Mouse (Mus musculus): Measurements from ENCODE around the gene Ly6g6d.
"Not testable (repeated sequence)": the region's sequence is repeated elsewhere in the genome, so short reads cannot be mapped to it uniquely, and the experiment has no call there.

The Ly6g6d gene

DNA sequence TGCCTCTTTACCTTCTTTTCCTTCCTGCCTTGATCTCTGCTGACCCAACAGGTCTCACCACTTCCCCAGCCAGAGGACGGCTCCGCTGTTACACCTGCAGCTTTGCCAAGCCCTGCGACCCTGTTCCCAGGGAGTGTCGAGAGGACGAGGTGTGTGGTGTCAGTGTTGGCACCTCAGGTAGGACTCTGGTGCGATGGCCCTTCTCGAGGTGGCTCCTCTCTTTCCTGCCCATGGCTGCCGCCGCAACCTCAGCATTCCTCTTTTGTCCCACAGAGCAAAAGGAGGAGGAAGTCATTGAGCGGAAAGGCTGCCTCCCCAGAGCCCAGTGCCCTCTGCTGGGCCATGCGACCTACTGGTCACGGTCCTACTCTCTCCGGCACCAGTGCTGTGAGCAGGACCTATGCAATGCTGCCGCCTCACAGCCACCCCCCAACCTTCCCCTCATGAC is at the start of gene Ly6g6d:
TSS of gene Ly6g6d (minus strand) at position 280 of the 448 bp plus-strand sequence.
- DNase-seq (ENCODE audit: extremely low read depth, low read depth, low spot score), result no peak

DNA sequence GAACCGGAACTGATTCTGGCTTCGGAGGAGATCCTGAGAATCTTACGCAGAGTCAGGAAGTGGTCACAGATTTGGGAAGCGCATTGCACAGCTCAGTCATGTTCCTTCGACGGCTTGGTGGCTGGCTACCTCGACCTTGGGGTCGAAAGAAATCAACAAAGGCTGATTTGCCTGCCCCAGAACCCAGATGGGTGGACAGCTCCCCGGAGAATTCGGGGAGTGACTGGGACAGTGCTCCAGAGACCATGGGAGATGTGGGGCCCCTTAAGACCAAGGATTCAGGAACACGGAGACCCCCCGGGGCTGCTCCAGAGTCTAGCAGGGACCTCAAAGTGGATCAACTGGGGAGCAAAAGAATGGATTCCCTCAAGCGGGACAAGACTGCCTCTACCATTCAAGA is 49.2 kb upstream of the Ly6g6d start:
- DNase-seq (ENCODE audit: extremely low read depth, low read depth, low spot score), result no peak

DNA sequence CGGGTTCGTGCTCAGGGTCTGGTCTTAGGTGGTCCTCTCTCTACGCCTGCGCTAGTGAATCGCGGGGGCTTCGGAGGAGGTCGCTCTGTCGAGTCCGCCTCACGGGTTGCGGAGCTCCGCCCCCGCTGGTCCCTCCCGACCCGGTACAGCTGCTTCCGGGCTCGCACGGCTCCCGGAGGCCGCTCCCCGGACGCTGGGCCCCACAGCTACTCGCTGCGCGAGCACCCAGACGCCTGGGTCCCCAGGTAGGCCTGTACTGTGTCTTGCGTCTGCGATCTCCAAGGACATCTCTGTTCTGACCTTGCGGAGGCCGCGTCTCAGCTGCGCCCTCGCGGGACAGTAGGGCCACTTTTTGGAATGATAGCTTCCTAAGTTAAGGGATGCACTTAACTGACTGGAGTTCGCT is 48.3 kb upstream of the Ly6g6d start, which contains the start of gene D17H6S53E:
TSS of gene D17H6S53E (plus strand) at position 168 of the 406 bp plus-strand sequence.
- DNase-seq (ENCODE audit: extremely low read depth, low read depth, low spot score), result no peak

DNA sequence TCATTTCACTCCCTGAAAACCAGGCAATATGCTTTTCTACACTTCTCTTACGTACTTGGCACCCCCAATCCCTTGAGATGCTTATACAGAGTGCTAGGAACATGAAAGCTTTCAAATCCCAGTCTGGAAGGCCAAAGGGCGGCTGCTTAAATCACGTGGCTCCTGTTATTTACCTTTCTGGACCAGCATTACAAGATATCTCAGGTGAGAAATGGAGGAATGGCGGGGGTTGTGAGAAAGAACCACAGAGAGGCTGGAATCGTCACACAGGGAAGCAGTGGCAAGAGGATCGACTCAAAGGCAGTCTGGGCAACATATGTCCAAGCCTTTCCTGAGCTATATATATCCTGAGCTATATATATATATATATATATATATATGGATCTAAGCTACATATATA is 47.7 kb upstream of the Ly6g6d start:
- no peak for DNase-seq (ENCODE audit: extremely low read depth, low read depth, low spot score)

DNA sequence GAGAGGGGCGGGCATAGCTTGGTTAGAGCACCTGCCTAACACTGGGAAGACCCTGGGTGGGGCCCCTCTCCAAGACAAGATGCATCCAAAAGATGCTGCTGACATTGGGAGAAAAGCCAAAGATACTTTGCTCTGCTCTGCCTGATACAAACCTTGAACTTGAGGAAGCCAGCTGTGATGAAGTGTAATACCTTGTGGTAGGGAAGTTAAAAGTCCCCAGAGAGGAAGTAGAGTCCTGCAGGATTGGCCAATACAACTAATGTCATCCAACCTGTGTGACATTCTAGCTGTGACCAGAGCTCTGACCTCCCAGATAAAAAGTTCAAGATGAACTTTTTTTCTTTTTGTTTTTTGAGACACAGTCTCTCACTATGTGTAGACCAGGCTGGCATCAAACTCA is 47.2 kb upstream of the Ly6g6d start:
- no peak for DNase-seq (ENCODE audit: extremely low read depth, low read depth, low spot score)

DNA sequence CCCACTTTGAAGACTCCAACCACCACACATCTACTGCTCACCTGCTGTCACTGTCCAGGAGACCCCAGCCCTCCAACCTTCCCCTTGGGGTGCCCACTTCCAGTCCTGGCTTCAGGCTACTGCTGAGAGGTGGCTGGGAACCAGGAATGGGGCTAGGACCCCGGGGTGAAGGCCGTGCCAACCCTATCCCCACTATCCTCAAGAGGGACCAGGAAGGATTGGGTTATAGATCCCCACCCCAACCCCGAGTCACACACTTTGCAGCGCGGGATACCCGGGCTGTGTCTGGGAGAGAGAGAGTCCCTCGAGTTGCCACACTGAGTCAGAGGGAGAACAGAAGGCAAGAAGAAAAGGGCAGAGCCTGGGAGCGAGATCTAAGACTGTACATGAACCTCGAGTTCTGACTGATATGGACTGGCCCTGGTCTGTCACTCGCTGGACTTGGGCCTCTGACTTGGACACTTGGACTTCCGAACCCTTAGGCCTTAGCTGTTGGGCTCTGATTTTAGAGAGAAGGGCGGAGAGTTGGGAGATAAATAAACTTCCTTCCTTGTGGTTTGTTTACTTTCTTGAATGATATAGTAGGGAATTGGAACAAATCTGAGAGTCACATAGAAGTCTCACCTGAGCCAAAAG is 46.5 kb upstream of the Ly6g6d start:
- DNase-seq (ENCODE audit: extremely low read depth, low read depth, low spot score), result not testable (repeated sequence)

DNA sequence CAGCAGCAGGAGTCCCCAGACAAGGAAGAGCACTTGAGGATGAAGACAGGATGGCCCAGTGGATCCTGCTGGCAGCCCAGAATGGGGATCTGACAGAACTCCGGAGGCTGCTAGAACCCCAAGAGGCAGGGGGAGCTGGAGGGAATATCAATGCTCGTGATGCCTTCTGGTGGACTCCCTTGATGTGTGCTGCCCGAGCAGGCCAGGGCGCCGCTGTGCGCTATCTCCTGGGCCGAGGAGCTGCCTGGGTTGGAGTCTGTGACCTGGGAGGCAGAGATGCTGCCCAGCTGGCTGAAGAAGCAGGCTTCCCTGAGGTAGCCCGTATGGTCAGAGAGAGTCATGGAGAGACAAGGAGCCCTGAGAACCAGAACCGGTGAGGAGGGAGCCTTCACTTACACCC is 45.4 kb upstream of the Ly6g6d start:
- DNase-seq (ENCODE audit: extremely low read depth, low read depth, low spot score), result not testable (repeated sequence)

DNA sequence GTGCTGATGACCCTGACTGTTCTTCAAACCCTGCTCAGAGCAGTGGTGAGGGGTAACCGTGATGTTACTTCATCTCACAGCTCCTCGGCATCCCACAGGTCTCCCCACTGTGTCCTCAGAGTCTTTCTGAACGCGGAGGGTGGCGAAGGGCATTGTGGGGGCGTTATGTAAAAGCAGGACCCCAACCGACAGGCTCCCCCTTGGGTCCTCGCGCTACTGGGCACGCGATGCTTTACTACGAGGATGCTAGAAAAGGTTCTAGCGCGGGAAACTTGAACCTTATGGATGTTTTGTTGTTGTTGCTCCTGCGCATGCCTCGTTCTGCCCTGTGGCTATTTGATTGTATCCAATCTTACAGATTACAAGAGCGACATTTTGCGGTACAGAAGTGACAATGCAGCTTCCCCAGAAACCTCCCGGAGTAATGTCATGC is 44.0 kb upstream of the Ly6g6d start, which contains the start of gene Csnk2b:
TSS of gene Csnk2b (minus strand) at position 183 of the 433 bp plus-strand sequence.
- no peak for DNase-seq (ENCODE audit: extremely low read depth, low read depth, low spot score)

DNA sequence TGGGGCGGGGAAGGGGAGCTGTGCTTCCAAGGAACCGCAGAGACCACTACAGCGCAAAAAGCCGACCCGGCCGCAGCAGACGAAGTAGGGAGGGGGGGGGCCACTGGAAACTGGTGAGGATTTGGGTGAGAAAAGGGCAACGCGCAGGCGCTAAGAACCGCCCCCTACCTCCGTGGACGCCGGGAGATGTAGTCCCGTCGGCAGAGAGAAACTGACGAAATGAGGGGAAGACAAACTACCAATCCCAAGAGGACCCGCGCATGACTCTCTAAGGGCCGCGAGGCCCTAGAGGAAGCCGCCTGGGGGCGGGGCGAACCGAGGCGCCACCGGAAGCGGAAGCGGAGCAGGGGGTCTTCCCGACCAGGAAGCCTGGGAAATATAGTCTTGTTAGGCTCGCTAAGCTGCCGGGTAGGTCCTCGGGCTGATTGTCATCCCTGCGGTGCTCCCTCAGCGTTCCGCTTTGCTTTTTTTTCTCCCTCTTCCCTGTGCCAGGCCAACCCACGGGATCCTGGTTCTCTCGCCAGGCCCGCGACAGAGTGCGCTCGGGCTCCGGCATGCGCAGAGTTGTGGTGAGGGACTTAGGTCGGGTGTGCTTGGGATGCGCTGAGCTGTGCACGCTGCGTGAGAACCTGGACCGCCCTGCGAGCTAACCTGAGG is 43.4 kb upstream of the Ly6g6d start, which contains the start of gene Gpank1:
TSS of gene Gpank1 (plus strand) at position 313 of the 657 bp plus-strand sequence.
- DNase-seq (ENCODE audit: extremely low read depth, low read depth, low spot score), result peak; percentile 84

DNA sequence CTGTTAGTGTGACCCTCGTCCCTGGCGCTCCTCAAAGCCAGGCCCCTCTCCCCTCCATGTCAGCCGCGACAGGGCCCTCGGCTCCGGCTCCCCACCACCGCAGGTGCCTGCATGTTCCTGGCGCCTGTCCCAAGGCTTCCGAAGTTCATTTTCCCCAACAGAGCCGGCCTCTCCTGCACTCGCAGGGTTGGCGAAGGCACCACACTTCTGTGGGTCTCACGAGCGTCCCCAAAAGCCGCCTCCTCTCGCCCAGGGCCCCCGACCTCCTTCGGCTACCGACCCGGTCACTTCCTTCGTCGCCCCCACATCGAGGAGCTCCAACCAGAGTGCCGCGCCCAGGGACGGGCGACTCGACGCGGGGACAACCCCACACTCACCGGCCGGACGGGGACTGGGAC is 42.9 kb upstream of the Ly6g6d start:
- DNase-seq (ENCODE audit: extremely low read depth, low read depth, low spot score), result no peak

DNA sequence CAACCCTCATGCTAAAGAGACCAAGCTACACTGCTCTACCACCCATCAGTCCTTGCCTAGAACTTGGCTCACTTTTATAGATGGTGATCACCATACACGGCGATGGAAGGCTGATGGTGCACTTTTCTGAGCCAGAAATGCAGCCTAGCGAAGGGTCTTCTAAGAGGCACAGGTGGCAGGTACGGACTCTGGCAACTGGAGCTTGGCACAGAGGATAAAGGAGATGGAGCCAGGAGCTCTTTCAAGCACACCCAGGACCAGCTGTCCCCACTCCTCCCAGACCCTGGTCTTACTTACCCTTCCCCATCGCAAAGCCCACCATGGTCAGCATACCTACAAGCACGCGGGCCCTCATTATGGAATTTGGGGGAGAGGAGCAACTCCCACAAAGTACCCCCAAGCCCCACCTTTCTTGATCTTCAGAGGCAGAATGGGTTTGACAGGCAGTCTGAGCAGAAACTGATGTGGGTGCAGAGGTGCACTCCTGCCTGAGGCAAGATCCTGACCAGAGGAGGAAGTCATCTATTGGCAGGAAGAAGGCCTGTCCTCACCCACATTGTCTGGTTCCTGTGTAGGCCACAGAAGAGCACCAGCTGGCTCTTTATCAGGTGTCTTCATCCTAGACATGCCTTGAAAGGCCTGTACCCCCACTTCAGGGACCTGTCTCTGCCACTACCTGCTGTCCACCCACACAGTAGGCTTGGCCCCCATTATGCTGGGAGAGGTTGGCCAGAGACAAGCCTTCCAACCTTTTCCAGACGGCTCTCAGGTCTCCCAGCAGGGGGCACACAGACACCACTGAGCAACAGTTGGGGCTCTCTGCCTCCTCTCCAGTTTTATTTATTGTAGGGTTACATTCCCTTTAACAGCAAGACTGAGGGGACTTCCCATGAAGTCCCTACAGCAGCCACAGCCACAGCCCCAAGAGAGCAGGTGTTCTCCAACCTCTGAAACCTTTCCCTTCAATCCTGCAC is 37.5 kb upstream of the Ly6g6d start, which contains the start of gene Ly6g5b:
TSS of gene Ly6g5b (minus strand) at position 383 of the 974 bp plus-strand sequence.
- no peak for DNase-seq (ENCODE audit: extremely low read depth, low read depth, low spot score)

DNA sequence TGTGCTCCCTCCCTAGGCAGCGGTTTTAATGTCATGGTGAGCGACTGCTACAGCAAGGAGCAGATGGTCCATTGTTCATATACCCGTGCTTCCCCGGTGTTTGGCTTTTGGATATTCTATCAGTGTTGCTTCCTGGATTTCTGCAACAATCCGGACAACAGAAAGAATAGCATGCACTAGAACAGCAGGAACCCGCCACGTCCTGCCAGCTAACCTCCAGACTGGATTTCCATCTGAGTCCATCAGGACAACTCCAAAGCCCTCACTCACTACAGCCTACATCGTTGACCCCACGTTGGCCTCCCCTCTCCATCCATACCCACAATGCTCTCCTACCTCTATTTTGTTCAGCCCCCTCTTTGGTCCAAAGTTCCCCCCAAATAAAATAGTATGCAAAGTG is 33.9 kb upstream of the Ly6g6d start:
- no peak for DNase-seq (ENCODE audit: extremely low read depth, low read depth, low spot score)

DNA sequence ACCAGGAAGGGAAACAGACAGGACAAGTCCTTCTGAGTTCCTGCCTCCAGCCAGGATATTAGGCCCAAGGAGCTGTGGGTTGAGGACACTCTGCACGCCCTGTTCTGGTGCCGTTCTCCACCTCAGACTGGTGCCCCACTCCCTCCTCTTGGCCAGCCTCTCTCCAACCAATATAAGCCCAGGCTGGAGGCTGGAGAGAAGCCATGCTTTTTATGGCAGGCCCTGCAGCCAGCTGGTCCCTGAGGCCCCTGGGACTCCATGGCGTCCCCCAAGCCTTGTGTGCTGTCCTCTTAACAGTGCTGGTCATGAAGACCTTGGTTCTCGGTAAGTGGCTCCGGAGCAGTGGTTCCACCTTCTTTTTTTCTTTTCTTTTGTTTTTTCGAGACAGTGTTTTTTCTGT is 30.2 kb upstream of the Ly6g6d start, which contains the start of gene Ly6g5c:
TSS of gene Ly6g5c (plus strand) at position 183 of the 400 bp plus-strand sequence.
- no peak for DNase-seq (ENCODE audit: extremely low read depth, low read depth, low spot score)

DNA sequence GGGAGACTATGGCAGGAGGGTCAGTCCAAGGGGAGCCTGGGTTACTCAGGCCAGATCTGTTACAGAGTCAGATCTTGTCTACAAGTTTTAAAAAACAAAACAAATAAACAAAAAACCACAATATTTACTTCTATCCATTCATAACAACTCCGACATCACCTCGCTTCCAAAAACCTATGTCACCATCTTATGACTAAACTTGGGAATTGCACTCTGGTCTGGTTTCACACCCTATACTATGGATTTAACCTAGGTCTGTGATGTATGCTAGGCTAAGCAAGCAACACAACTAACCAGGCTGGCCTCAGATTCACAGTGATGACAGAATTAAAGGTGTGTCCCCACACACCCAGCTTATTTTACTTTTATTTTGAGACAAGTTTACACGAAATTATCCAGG is 28.7 kb upstream of the Ly6g6d start:
- DNase-seq (ENCODE audit: extremely low read depth, low read depth, low spot score), result no peak

DNA sequence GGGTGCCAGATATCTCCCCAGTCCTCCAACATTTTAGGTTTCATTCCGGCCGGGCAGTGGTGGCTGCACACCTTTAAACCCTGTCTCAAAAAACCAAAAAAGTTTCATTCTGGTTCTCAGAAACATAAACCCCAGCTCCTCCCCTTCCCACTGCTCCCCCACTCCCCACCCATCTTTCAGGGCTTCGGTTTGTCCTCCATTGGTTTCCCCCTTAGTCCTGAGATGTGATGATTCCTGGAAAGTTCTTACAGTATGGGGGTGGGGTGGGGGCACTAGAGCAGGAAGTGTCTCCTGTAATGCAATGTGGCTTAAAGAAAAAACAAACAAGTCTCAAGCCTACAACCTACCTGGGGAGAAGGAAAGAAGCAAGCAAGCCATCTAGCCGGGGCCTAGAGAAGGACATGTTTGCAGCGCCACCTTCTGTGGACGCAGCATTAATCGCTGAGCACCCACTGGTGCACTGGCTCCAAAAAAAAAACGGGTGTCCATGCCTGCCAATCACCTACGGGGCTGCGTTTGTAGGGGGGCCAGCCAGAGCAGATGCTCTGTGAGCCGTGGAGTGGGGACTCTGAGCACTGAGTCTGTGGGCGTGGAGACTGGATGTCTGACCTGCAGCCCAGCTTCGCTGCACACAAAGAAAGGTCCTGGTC is 28.0 kb upstream of the Ly6g6d start:
- no peak for DNase-seq (ENCODE audit: extremely low read depth, low read depth, low spot score)

DNA sequence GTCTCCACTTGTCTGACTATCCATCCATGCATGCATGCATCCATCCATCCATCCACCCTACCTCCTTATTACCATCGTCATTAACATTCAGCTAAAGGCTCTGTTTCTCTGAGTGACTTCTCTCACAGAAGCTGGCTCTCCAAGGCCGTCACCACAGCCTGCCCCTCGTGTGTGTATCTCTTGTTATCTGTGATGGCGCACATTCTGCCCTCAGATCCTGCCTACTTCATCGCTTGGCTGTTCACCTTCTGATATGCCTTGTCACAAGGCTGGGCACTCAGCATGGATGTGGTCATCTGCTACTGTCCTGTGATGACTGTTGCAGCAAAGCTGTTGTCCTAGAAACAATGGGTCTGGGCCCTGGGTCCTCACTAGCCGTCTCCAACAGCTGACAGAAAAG is 26.9 kb upstream of the Ly6g6d start:
- DNase-seq (ENCODE audit: extremely low read depth, low read depth, low spot score), result no peak

DNA sequence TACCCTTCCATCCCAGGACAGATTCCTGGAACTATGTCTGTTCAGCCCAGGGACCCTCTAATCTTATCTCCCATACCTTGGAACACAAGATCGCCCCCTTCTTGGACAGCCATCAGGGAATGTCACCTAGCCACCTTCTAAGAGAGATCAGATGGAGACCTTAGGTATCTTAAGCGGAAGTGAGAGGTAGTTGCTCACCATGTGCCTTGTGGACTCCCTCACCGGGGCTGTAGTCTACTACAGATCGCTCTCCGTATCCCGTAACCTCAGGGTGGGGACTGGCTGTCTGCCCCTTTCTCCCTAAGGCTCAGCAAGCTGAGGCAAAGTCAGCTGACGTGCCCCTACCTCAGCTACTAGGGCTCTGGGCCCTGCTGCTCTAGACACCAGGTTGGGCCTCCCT is 26.2 kb upstream of the Ly6g6d start:
- DNase-seq (ENCODE audit: extremely low read depth, low read depth, low spot score), result no peak

DNA sequence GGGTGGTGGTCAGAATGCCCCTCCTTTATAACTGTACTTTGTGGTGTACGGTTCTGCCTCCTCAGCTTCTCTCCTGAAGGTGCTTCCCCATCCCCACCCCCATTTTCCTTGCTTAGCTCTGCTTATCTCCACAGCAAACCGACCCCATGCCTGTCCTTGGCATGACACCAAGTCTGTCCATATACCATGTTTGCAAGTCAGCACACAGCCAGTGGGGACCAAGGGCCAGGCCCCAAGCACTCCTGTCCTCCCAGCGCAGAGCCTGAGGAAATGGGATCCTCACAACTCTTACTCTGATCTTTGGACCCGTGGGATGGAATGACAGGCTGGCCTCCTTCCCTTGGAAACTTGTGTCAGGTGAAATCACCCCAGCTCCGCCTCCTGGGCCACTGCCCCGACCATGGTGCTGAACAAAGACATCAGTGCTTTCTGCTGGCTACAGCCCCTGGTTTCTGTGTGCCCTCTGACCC is 25.4 kb upstream of the Ly6g6d start:
- DNase-seq (ENCODE audit: extremely low read depth, low read depth, low spot score), result no peak

DNA sequence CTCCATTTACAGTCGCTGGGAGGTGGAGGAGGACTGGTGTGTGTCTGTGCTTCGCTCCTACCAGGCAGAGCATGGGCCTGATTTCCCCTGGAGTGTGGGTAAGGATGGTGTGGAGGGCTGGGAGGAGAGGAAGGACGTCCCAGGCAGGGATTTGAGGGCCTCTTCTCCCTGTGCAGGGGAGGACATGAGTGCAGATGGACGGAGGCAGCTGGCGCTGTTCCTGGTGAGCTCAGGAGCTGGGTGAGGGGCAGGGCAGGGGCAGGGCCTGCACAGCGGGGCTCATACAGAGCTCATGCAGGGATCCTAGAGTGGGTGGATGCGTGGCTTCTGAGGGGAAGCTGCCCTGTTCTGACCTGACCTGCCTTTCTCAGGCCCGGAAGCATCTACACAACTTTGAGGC is 24.4 kb upstream of the Ly6g6d start:
- DNase-seq (ENCODE audit: extremely low read depth, low read depth, low spot score), result no peak

DNA sequence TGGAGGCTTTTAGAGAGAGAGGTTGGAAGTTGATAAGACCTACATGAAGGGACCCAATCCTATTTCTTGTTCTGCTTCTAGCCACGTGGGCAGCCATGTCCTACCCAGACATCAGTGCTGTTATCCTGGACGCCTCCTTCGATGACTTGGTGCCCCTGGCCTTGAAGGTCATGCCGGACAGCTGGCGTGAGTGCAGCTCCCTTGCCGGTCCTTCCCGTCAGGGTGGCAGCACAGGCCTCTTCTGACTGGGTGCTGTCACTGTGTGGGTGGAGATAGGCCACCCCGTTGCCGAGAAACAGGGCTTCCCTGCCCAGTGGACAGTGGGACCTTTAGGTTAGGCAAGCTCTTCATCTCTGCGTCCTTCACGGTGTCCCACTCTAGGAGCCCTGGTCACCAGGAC is 23.3 kb upstream of the Ly6g6d start:
- DNase-seq (ENCODE audit: extremely low read depth, low read depth, low spot score), result no peak

Measured in fat pad, adult 2 months (tissue).